Mouse (Mus musculus) bone marrow macrophage, adult 2 months (primary cell): ENCODE measurements around the gene Anxa7.

Source experiments
- CTCF ChIP-seq: IDR thresholded peaks from 2 replicates; pipeline ENCODE4 v1.5.1; 2012; ENCODE audit warnings: low read depth, mild to moderate bottlenecking, low read length, moderate library complexity
- POLR2A ChIP-seq: IDR thresholded peaks from 2 replicates; pipeline ENCODE4 v1.6.1; 2012; ENCODE audit warnings: mild to moderate bottlenecking, low read depth, low read length, borderline replicate concordance

GRCm38 (mm10) chr14:20508424-20508823 lies 28.5 kb upstream of the Anxa7 start:
- TF ChIP-seq POLR2A (no peak), CTCF (no peak)
